Mouse (Mus musculus) CH12.LX (cell line): ENCODE results near the gene Qrfp.

Experiments used
- CTCF ChIP-seq, 2 experiments: IDR thresholded peaks in 1 of 2; conservative IDR thresholded peaks in 1 of 2; 2 replicates each; pipeline ENCODE4 v1.5.1; 2011 to 2012; ENCODE audit warnings: low read depth in 2 of 2, low read length in 2 of 2, improper control_type of control experiment in 1 of 2, inconsistent platforms in 1 of 2, mild to moderate bottlenecking in 1 of 2, moderate library complexity in 1 of 2
- EP300 ChIP-seq: IDR thresholded peaks from 2 replicates; pipeline ENCODE4 v1.6.1; 2011; ENCODE audit warnings: low read length, improper control_type of control experiment
- MEF2A ChIP-seq: IDR thresholded peaks from 2 replicates; pipeline ENCODE4 v1.6.1; 2014; ENCODE audit warnings: low read depth, mild to moderate bottlenecking, inconsistent platforms, low read length, improper control_type of control experiment, borderline replicate concordance
- MXI1 ChIP-seq: IDR thresholded peaks from 2 replicates; pipeline ENCODE4 v1.6.1; 2011; ENCODE audit warnings: mild to moderate bottlenecking, low read depth, low read length, improper control_type of control experiment
- NELFE ChIP-seq: IDR thresholded peaks from 2 replicates; pipeline ENCODE4 v1.6.1; 2011; ENCODE audit warnings: low read depth, low read length, improper control_type of control experiment
- POLR2A ChIP-seq: IDR thresholded peaks from 2 replicates; pipeline ENCODE4 v1.6.1; 2011; ENCODE audit warnings: low read depth, mild to moderate bottlenecking, improper control_type of control experiment, low read length
- POLR2AphosphoS2 ChIP-seq: IDR thresholded peaks from 2 replicates; pipeline ENCODE4 v1.6.1; 2011; ENCODE audit warnings: low read depth, low read length, improper control_type of control experiment
- USF1 ChIP-seq: IDR thresholded peaks from 2 replicates; pipeline ENCODE4 v1.6.1; 2014; ENCODE audit warnings: low read depth, mild to moderate bottlenecking, inconsistent platforms, low read length, improper control_type of control experiment
- ZNF384 ChIP-seq: IDR thresholded peaks from 2 replicates; pipeline ENCODE4 v1.6.1; 2012; ENCODE audit warnings: low read depth, low read length, improper control_type of control experiment, inconsistent platforms

DNA sequence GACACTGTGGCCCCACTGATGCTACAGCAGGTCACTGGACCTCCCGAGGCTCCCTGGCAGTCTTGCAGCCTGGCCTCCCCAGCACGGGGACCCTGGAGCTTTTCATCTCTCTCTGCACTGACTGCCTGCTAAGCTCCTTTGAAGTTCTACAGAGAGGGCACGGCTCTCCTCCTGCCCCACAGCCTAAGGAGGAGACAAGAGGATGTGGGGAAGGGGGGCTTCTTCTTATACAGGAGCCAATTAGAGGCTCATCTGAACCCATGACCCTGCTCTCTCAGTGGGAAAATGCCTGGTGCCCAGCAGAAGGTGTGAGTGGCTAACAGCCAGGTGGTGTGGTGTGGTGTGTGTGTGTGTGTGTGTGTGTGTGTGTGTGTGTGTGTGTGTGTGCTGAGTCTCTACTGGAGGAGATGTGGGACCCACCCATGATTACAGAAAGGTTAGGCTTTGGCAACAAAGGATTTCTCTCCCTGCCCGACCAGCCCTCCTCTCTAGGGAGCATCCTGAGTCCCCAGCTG lies 18.0 kb upstream of the Qrfp start:
- TF ChIP-seq CTCF (conservative IDR thresholded peaks at IDR 0.05 in 1 of 2, IDR thresholded peaks at IDR 0.05 in 1 of 2; ENCODE audit: low read depth in 2 of 2, low read length in 2 of 2) = no peak
- no peak for TF ChIP-seq NELFE
- no peak for TF ChIP-seq POLR2A
- TF ChIP-seq ZNF384 = no peak
- TF ChIP-seq MXI1 = no peak
- TF ChIP-seq EP300 = no peak
- TF ChIP-seq USF1 = no peak
- no peak for TF ChIP-seq MEF2A
- TF ChIP-seq POLR2AphosphoS2 = no peak
